Mouse (Mus musculus) R1 (cell line): Measurements from ENCODE around the gene Tmem86a.
A peak's percentile ranks its signal among the peaks of the same experiment; 100 is the strongest.
"Not testable (repeated sequence)": the region's sequence is repeated elsewhere in the genome, so short reads cannot be mapped to it uniquely, and the experiment has no call there.

Source experiments
- DNase-seq: peaks from one replicate; pipeline ENCODE4 v3.0.0-alpha.2; 2018; ENCODE audit warnings: low read depth, low spot score

Tmem86a gene

GRCm38 (mm10) chr7:47050366-47050765 lies at the start of gene Tmem86a:
Tmem86a (plus strand) TSS chr7:47050601.
- peak; percentile 95 for DNase-seq

GRCm38 (mm10) chr7:47000644-47000983 lies 49.8 kb upstream of the Tmem86a start:
- no peak for DNase-seq

- DNase-seq = no peak
Observed at GRCm38 (mm10) chr7:47001125-47001899, 49.1 kb upstream of the Tmem86a start.

GRCm38 (mm10) chr7:47001900-47002275 lies 48.5 kb upstream of the Tmem86a start:
- DNase-seq = no peak

- DNase-seq = no peak
Observed at GRCm38 (mm10) chr7:47003411-47004115, 46.8 kb upstream of the Tmem86a start.

GRCm38 (mm10) chr7:47007109-47007780 lies 43.2 kb upstream of the Tmem86a start:
- DNase-seq = no peak

- DNase-seq = peak; percentile 90
Observed at GRCm38 (mm10) chr7:47007818-47008167, 42.6 kb upstream of the Tmem86a start.

GRCm38 (mm10) chr7:47008168-47008993 lies 42.0 kb upstream of the Tmem86a start, which contains the start of gene Spty2d1:
Spty2d1 (minus strand) TSS chr7:47008411.
- peak; percentile 98 for DNase-seq

GRCm38 (mm10) chr7:47013131-47013767 lies 37.2 kb upstream of the Tmem86a start:
- DNase-seq = no peak

- no peak for DNase-seq
Observed at GRCm38 (mm10) chr7:47014564-47015389, 35.6 kb upstream of the Tmem86a start.

- DNase-seq = peak; percentile 95
Observed at GRCm38 (mm10) chr7:47015390-47016065, 34.9 kb upstream of the Tmem86a start.

- DNase-seq = no peak
Observed at GRCm38 (mm10) chr7:47016602-47017001, 33.8 kb upstream of the Tmem86a start.

GRCm38 (mm10) chr7:47017146-47017545 lies 33.3 kb upstream of the Tmem86a start:
- peak; percentile 69 for DNase-seq

GRCm38 (mm10) chr7:47019641-47020040 lies 30.8 kb upstream of the Tmem86a start:
- DNase-seq = peak; percentile 56

GRCm38 (mm10) chr7:47020956-47021355 lies 29.4 kb upstream of the Tmem86a start:
- DNase-seq = peak; percentile 29

GRCm38 (mm10) chr7:47022482-47022881 lies 27.9 kb upstream of the Tmem86a start:
- no peak for DNase-seq

GRCm38 (mm10) chr7:47023530-47023929 lies 26.9 kb upstream of the Tmem86a start:
- DNase-seq = peak; percentile 81

- DNase-seq = no peak
Observed at GRCm38 (mm10) chr7:47024454-47024853, 25.9 kb upstream of the Tmem86a start.

GRCm38 (mm10) chr7:47025429-47025828 lies 25.0 kb upstream of the Tmem86a start:
- no peak for DNase-seq

GRCm38 (mm10) chr7:47026899-47027298 lies 23.5 kb upstream of the Tmem86a start:
- not testable (repeated sequence) for DNase-seq
